Mouse (Mus musculus) liver, adult (tissue): ENCODE results near the gene Slc9a3r2.

Experiments
- GATA4 ChIP-seq: IDR thresholded peaks from 2 replicates; pipeline ENCODE4 v1.6.1; 2014; ENCODE audit warnings: mild to moderate bottlenecking, low read length; ENCODE audit not compliant: insufficient replicate concordance

The Slc9a3r2 gene

DNA sequence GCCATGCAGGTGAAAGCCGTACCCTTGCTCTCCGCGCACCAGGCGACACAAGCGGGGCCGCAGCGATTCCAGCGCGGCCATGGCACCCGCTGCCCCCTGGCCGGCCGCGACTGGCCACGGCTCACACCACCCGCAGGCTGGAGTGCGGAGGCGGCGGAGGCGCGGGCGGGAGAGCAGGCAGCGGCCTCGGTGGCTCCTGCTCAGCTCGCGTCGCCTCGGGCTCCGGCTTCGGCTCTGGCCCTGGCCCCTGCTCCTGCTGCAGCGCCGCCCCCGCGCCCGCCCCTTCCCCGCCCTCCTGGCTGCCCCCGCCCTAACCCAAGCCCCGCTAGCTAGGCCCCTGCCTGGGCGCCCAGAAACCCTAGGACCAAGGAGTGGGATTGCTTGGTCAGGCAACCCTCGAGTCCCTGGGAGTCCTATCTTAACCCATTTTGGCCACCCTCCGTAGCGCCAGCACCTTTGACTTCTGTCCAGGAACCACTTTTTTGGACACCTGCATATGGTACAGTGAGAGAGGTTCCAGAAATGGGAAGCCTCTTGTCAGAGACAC, at the start of gene Slc9a3r2:
Slc9a3r2 (minus strand) TSS at position 258 of the 547 bp plus-strand sequence.
- TF ChIP-seq GATA4 = no peak

- no peak for TF ChIP-seq GATA4
These were observed 49.3 kb upstream of the Slc9a3r2 start for GRCm38 (mm10) chr17:24699473-24699872.

DNA sequence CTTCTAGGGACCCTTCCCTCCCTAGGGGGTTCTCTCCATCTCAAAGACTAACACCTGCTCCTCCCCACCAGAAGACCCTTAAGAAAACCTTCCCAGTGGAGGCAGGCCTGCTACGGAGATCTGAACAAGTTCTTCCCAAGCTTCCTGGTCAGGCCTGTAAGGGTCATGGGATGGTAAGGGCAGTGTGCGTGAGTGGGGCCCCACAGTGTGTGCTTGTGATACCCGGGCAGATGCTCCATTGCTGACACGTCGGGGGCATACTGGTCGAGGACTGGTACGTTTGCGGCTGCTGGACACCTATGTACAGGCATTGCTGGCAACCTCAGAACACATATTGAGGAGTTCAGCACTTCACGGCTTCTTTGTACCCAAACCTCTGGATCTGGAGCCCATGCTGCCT, 48.6 kb upstream of the Slc9a3r2 start:
- TF ChIP-seq GATA4 = no peak

DNA sequence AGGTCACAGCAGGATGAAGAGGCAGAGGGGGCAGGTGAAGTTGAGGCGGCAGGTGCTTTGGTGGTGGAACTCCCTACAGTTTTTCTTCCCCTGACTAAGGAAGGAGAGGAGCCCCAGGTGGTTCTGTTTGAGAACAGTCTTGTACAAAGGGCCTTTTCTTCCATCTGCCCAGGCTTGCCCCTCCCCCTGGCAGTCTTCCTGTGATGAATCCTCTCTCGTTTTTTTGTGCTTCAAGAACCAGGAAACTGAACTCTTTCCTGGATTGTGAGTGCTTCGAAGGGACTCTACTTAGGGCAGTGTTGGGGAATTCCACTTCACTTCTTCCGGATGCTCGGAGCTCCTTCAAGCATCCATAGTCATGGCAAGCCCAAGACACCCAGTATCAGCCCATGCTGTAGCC, 47.9 kb upstream of the Slc9a3r2 start:
- no peak for TF ChIP-seq GATA4

- no peak for TF ChIP-seq GATA4
These were observed 46.0 kb upstream of the Slc9a3r2 start, which contains the start of the genes Gfer and Noxo1 for GRCm38 (mm10) chr17:24696011-24696697. Gene Gfer, minus strand, starts transcription at chr17:24696156. Gene Noxo1, plus strand, starts transcription at chr17:24696234.

- no peak for TF ChIP-seq GATA4
These were observed 45.3 kb upstream of the Slc9a3r2 start for GRCm38 (mm10) chr17:24695326-24696010.

DNA sequence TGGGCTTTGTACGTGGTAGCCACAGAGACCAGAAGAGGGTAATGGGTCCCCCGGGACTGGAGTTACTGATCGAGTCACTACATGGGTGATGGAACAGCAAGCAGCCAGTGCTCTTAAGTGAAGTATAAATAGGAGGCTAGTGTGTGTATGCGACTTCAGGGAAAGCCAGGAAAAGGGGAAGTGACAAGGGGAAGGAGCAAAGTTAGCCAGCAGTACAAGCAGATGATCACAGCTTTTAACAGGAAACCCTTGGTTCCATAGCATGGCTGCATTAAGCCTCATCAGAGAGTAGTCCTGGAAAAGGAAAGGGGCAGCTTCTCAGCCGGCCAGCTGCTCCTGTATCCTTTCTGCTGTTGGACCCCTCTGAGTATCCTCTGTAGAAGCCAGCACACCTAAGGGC, 42.3 kb upstream of the Slc9a3r2 start:
- no peak for TF ChIP-seq GATA4

- TF ChIP-seq GATA4 = no peak
These were observed 39.3 kb upstream of the Slc9a3r2 start, which contains the start of gene Syngr3 for GRCm38 (mm10) chr17:24689251-24690081. Gene Syngr3, minus strand, starts transcription at chr17:24689955.

GRCm38 (mm10) chr17:24687599-24687998, 37.5 kb upstream of the Slc9a3r2 start:
- no peak for TF ChIP-seq GATA4

GRCm38 (mm10) chr17:24687146-24687595, 37.0 kb upstream of the Slc9a3r2 start:
- no peak for TF ChIP-seq GATA4

DNA sequence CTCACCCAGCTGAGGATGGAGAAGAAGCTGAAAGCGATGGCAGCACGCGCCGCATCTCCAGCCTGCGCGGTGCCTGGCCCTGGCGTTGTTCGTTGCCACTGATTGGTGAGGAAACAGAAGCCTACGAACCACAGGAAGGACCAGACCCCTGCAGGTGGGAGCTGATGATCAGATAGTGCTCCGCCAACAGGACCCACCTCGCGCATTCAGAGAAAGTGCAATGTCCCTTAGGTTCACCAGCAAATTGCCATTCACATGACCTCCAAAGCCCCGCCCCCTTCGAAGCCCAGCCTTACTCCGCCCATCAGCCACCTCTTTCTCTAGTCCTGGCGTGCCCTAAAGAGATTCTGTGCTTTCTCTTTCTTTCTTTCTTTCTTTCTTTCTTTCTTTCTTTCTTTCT, 36.4 kb upstream of the Slc9a3r2 start:
- TF ChIP-seq GATA4 = no peak

DNA sequence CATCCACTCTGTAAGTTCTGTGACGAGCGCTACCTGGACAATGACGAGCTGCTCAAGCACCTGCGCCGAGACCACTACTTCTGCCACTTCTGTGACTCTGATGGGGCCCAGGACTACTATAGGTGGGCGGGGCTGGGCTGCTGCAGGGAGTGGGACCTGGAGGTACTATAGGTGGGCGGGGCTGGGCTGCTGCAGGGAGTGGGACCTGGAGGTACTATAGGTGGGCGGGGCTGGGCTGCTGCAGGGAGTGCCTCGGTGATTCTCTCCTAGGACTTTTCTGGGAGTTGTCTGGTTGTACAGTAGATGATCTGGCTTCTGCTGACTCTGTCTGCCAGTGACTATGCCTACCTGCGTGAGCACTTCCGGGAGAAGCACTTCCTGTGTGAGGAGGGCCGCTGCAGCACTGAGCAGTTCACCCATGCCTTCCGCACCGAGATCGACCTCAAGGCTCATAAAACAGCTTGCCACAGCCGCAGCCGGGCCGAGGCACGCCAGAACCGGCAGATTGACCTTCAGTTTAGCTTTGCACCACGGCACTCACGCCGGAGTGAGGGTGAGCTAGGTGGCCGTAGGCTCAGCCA, 27.5 kb upstream of the Slc9a3r2 start:
- TF ChIP-seq GATA4 = no peak

- no peak for TF ChIP-seq GATA4
These were observed 26.8 kb upstream of the Slc9a3r2 start for GRCm38 (mm10) chr17:24676877-24677276.

DNA sequence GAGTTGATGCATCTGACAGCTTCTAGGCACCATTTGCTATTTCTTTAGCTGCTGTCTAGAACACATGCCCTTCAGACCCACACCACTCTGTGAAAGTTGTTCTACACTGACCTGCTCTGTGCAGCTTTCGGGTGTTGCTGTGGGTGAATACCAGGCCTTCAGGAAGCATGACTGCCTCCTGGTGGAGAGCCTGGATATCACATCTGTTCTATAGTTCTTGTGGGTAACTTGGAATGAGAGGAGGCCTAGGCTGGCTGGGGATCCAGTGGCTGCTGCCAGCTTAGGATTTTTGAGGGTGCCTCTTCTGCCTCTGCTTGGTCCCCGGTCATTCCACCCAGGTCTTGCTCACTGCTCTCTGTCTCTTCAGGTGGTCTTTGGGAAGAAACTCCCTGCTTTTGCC, 26.1 kb upstream of the Slc9a3r2 start:
- TF ChIP-seq GATA4 = no peak

- no peak for TF ChIP-seq GATA4
These were observed 24.1 kb upstream of the Slc9a3r2 start for GRCm38 (mm10) chr17:24674277-24674676.
